Mouse (Mus musculus) MEL (cell line): ENCODE measurements around the gene Krt75. TPM values are rescaled to one million over a fixed set of nuclear protein-coding genes. Genes with fewer than 3 reads are reported as not detected.
A peak's percentile ranks its signal among the peaks of the same experiment; 100 is the strongest.

Source experiments
- DNase-seq: peaks from one replicate; pipeline ENCODE4 v3.0.0; 2011; ENCODE audit warnings: low read depth, low spot score
- H3K27ac ChIP-seq: 2 replicates; pipeline ENCODE4 v1.5.1; 2012; ENCODE audit warnings: low read depth, mild to moderate bottlenecking, control low read depth, low read length, moderate library complexity; ENCODE audit not compliant: control insufficient read depth
- H3K27me3 ChIP-seq, 2 experiments: fragments of 150-350 bp in 1 of 2; sonication (generic) in 1 of 2; 2 replicates each; pipeline ENCODE4 v1.6.1; 2012; ENCODE audit warnings: low read length in 2 of 2, mild to moderate bottlenecking in 2 of 2, improper control_type of control experiment in 1 of 2, moderate library complexity in 1 of 2; ENCODE audit not compliant: insufficient read depth in 2 of 2, control insufficient read depth in 1 of 2
- H3K36me3 ChIP-seq, 2 experiments: 2 replicates each; pipeline ENCODE4 v1.6.1; 2012 to 2014; ENCODE audit warnings: low read length in 2 of 2, improper control_type of control experiment in 1 of 2, inconsistent platforms in 1 of 2, mild to moderate bottlenecking in 1 of 2; ENCODE audit not compliant: insufficient read depth in 2 of 2, control insufficient read depth in 1 of 2
- H3K4me1 ChIP-seq, 2 experiments: fragments of 150-350 bp in 1 of 2; sonication (generic) in 1 of 2; 2 replicates each; pipeline ENCODE4 v1.6.1; 2012; ENCODE audit warnings: low read length in 2 of 2, improper control_type of control experiment in 1 of 2, mild to moderate bottlenecking in 1 of 2; ENCODE audit not compliant: insufficient read depth in 2 of 2, control insufficient read depth in 1 of 2
- H3K4me3 ChIP-seq, 2 experiments: fragments of 150-350 bp in 1 of 2; sonication (generic) in 1 of 2; 2 replicates each; pipeline ENCODE4 v1.5.1; 2012; ENCODE audit warnings: low read depth in 2 of 2, low read length in 2 of 2, mild to moderate bottlenecking in 2 of 2, moderate library complexity in 2 of 2, control low read depth in 1 of 2, improper control_type of control experiment in 1 of 2; ENCODE audit not compliant: control insufficient read depth in 1 of 2, insufficient read depth in 1 of 2
- H3K79me2 ChIP-seq: 2 replicates; pipeline ENCODE4 v1.6.1; 2012; ENCODE audit warnings: mild to moderate bottlenecking, low read length, moderate library complexity; ENCODE audit not compliant: control insufficient read depth, poor library complexity, insufficient read depth
- H3K9ac ChIP-seq: 2 replicates; pipeline ENCODE4 v1.6.1; 2012; ENCODE audit warnings: low read depth, mild to moderate bottlenecking, control low read depth, low read length, moderate library complexity; ENCODE audit not compliant: control insufficient read depth, poor library complexity, severe bottlenecking
- H3K9me3 ChIP-seq: fragments of 150-350 bp; sonication (generic); replicated peaks from 2 replicates; pipeline ENCODE4 v1.6.1; 2012; ENCODE audit warnings: mild to moderate bottlenecking, low read length, improper control_type of control experiment, moderate library complexity; ENCODE audit not compliant: insufficient read depth
- CTCF ChIP-seq, 3 experiments: IDR thresholded peaks in 2 of 3; conservative IDR thresholded peaks in 1 of 3; 2 replicates each; pipeline ENCODE4 v1.5.1; 2011 to 2012; ENCODE audit warnings: low read length in 3 of 3, low read depth in 2 of 3, mild to moderate bottlenecking in 2 of 3, improper control_type of control experiment in 1 of 3, inconsistent platforms in 1 of 3, mixed read lengths in 1 of 3, moderate library complexity in 1 of 3; ENCODE audit not compliant: control insufficient read depth in 1 of 3, insufficient read depth in 1 of 3, poor library complexity in 1 of 3, severe bottlenecking in 1 of 3
- EP300 ChIP-seq, 2 experiments: IDR thresholded peaks; 2 replicates each; pipeline ENCODE4 v1.6.1; 2011; ENCODE audit warnings: improper control_type of control experiment in 2 of 2, low read length in 2 of 2, low read depth in 1 of 2, mild to moderate bottlenecking in 1 of 2
- ETS1 ChIP-seq: IDR thresholded peaks from 2 replicates; pipeline ENCODE4 v1.6.1; 2012; ENCODE audit warnings: low read depth, mild to moderate bottlenecking, inconsistent platforms, low read length, improper control_type of control experiment, moderate library complexity
- GATA1 ChIP-seq: IDR thresholded peaks from 2 replicates; pipeline ENCODE4 v1.6.1; 2011; ENCODE audit warnings: low read depth, low read length, improper control_type of control experiment
- HCFC1 ChIP-seq: IDR thresholded peaks from 2 replicates; pipeline ENCODE4 v1.6.1; 2012; ENCODE audit warnings: low read depth, mild to moderate bottlenecking, inconsistent platforms, low read length, improper control_type of control experiment, moderate library complexity
- JUND ChIP-seq: IDR thresholded peaks from 2 replicates; pipeline ENCODE4 v1.6.1; 2011; ENCODE audit warnings: low read depth, mild to moderate bottlenecking, improper control_type of control experiment, low read length
- MAX ChIP-seq: IDR thresholded peaks from 2 replicates; pipeline ENCODE4 v1.6.1; 2011; ENCODE audit warnings: low read length, improper control_type of control experiment
- MAZ ChIP-seq: IDR thresholded peaks from 2 replicates; pipeline ENCODE4 v1.6.1; 2012; ENCODE audit warnings: low read depth, mild to moderate bottlenecking, inconsistent platforms, low read length, improper control_type of control experiment
- MEF2A ChIP-seq: IDR thresholded peaks from 2 replicates; pipeline ENCODE4 v1.6.1; 2014; ENCODE audit warnings: low read depth, mild to moderate bottlenecking, inconsistent platforms, low read length, improper control_type of control experiment; ENCODE audit not compliant: poor library complexity, insufficient replicate concordance, severe bottlenecking; ENCODE audit errors: extremely low read depth
- MYB ChIP-seq: IDR thresholded peaks from 2 replicates; pipeline ENCODE4 v1.6.1; 2011; ENCODE audit warnings: mild to moderate bottlenecking, low read depth, low read length, improper control_type of control experiment
- MYC ChIP-seq: IDR thresholded peaks from 2 replicates; pipeline ENCODE4 v1.6.1; 2011; ENCODE audit warnings: low read depth, mild to moderate bottlenecking, low read length, improper control_type of control experiment, moderate library complexity
- POLR2A ChIP-seq, 2 experiments: IDR thresholded peaks; 2 replicates each; pipeline ENCODE4 v1.6.1; 2011 to 2012; ENCODE audit warnings: low read length in 2 of 2, mild to moderate bottlenecking in 2 of 2, control low read depth in 1 of 2, improper control_type of control experiment in 1 of 2, low read depth in 1 of 2, moderate library complexity in 1 of 2; ENCODE audit not compliant: control insufficient read depth in 1 of 2, insufficient read depth in 1 of 2, poor library complexity in 1 of 2
- RAD21 ChIP-seq: IDR thresholded peaks from 2 replicates; pipeline ENCODE4 v1.6.1; 2011; ENCODE audit warnings: mild to moderate bottlenecking, low read depth, low read length, improper control_type of control experiment
- RCOR1 ChIP-seq: IDR thresholded peaks from 2 replicates; pipeline ENCODE4 v1.6.1; 2012; ENCODE audit warnings: low read depth, mild to moderate bottlenecking, inconsistent platforms, low read length, improper control_type of control experiment
- TBP ChIP-seq: IDR thresholded peaks from 2 replicates; pipeline ENCODE4 v1.8.0; 2011; ENCODE audit warnings: low read depth, low read length, improper control_type of control experiment
- TCF12 ChIP-seq: IDR thresholded peaks from 2 replicates; pipeline ENCODE4 v1.6.1; 2014; ENCODE audit warnings: low read depth, mild to moderate bottlenecking, inconsistent platforms, low read length, improper control_type of control experiment, moderate library complexity
- USF1 ChIP-seq: IDR thresholded peaks from 2 replicates; pipeline ENCODE4 v1.6.1; 2014; ENCODE audit warnings: low read depth, mild to moderate bottlenecking, inconsistent platforms, low read length, improper control_type of control experiment, moderate library complexity
- USF2 ChIP-seq, 2 experiments: IDR thresholded peaks; 2 replicates each; pipeline ENCODE4 v1.6.1; 2011 to 2012; ENCODE audit warnings: improper control_type of control experiment in 2 of 2, low read length in 2 of 2, borderline replicate concordance in 1 of 2, inconsistent platforms in 1 of 2, low read depth in 1 of 2, mild to moderate bottlenecking in 1 of 2; ENCODE audit not compliant: insufficient read depth in 1 of 2
- ZC3H11A ChIP-seq: IDR thresholded peaks from 2 replicates; pipeline ENCODE4 v1.6.1; 2012; ENCODE audit warnings: low read depth, mild to moderate bottlenecking, inconsistent platforms, low read length, improper control_type of control experiment
- polyA plus RNA-seq, 2 experiments: library from polyadenylated mRNA; stranded (reverse) in 1 of 2; unstranded in 1 of 2; fragments of >175 nt in 1 of 2; fragments of >200 nt in 1 of 2; gene quantifications; 2 replicates each; pipeline versions ENCODE4 v1.2.1 to v1.2.4; 2012; ENCODE audit warnings: low replicate concordance in 2 of 2, low read depth in 1 of 2; ENCODE audit not compliant: insufficient read length in 2 of 2, insufficient read depth in 1 of 2, missing spikeins in 1 of 2
- total RNA-seq: library from RNA; depleted of rRNA; stranded (reverse); fragments of 300-350 nt; gene quantifications from 2 replicates; pipeline ENCODE4 v1.2.3, GENCODE M21; 2012

Krt75 gene
- total and polyA plus RNA-seq, 3 experiments: not detected

DNA sequence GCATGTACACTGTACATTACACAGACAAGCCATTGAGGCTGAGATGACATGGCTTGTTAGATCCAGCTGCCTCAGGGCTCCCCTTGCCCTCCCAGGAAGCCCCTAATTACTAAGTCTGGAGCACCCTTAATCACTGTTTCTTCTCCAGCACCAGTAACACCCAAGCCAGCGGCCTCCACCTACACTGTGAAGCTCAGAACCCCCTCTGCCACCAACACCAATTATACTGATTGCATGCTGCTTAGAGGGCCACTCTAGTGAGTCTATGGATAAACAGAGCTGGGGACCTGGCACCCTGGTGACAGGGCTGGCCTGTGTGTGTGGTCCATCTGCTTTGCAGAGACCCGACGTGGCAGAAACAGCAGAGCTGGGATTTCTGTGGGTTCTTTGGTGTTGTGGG is 29.2 kb downstream of the Krt75 start:
- Histone ChIP-seq H3K4me1 (no peaks in the 10 kb centered on the region), H3K9ac (no peak overlapping the region), H3K79me2 (no peaks in the 10 kb centered on the region), H3K9me3 (no peaks in the 10 kb centered on the region), H3K27me3 (no peaks in the 10 kb centered on the region), H3K27ac (no peak overlapping the region), H3K36me3 (no peaks in the 10 kb centered on the region), H3K4me3 (no peak overlapping the region)
- DNase-seq: no peak
- TF ChIP-seq MAZ: no peak
- no peak for TF ChIP-seq MAX
- TF ChIP-seq USF2 (IDR thresholded peaks at IDR 0.05; ENCODE audit: borderline replicate concordance in 1 of 2, insufficient read depth in 1 of 2, low read depth in 1 of 2, low read length in 2 of 2): no peak
- no peak for TF ChIP-seq MYC
- no peak for TF ChIP-seq JUND
- TF ChIP-seq RCOR1: no peak
- no peak for TF ChIP-seq ETS1
- no peak for TF ChIP-seq MEF2A
- no peak for TF ChIP-seq TBP
- no peak for TF ChIP-seq HCFC1
- TF ChIP-seq CTCF (IDR thresholded peaks at IDR 0.05 in 2 of 3, conservative IDR thresholded peaks at IDR 0.05 in 1 of 3; ENCODE audit: control insufficient read depth in 1 of 3, insufficient read depth in 1 of 3, low read depth in 2 of 3, low read length in 3 of 3, poor library complexity in 1 of 3, severe bottlenecking in 1 of 3): no peak
- TF ChIP-seq USF1: no peak
- no peak for TF ChIP-seq POLR2A (IDR thresholded peaks at IDR 0.05; ENCODE audit: control insufficient read depth in 1 of 2, insufficient read depth in 1 of 2, low read depth in 1 of 2, low read length in 2 of 2, poor library complexity in 1 of 2)
- TF ChIP-seq ZC3H11A: no peak
- no peak for TF ChIP-seq EP300 (IDR thresholded peaks at IDR 0.05; ENCODE audit: low read depth in 1 of 2, low read length in 2 of 2)
- TF ChIP-seq GATA1: no peak
- no peak for TF ChIP-seq TCF12
- TF ChIP-seq MYB: no peak
- TF ChIP-seq RAD21: no peak

DNA sequence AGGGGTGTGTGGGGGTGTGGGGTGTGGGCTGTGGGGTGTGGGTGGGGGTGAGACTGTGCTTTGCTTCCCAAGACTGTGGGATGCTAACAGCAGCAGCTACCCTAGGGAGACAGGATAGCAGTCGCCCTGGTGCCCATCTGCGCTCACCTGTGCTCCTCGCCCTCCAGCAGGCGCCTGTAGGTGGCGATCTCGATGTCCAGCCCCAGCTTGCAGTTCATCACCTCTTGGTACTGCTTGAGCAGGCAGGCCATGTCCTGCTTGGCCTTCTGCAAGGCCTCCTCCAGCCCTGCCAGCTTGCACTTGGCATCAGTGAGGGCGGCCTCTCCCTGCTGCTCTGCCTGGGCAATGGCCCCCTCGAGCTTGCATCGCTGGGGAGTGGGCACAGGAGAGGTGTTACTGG is 31.2 kb downstream of the Krt75 start:
- Histone ChIP-seq H3K4me1 (no peaks in the 10 kb centered on the region), H3K27me3 (no peaks in the 10 kb centered on the region), H3K9me3 (no peaks in the 10 kb centered on the region), H3K79me2 (no peaks in the 10 kb centered on the region), H3K36me3 (no peaks in the 10 kb centered on the region), H3K9ac (no peak overlapping the region), H3K4me3 (no peak overlapping the region), H3K27ac (no peak overlapping the region)
- TF ChIP-seq RCOR1: no peak
- peak in 1 of 3 experiments; percentile 34; a peak in 1 of 6 replicates for TF ChIP-seq CTCF (IDR thresholded peaks at IDR 0.05 in 2 of 3, conservative IDR thresholded peaks at IDR 0.05 in 1 of 3; ENCODE audit: control insufficient read depth in 1 of 3, insufficient read depth in 1 of 3, low read depth in 2 of 3, low read length in 3 of 3, poor library complexity in 1 of 3, severe bottlenecking in 1 of 3)
- DNase-seq: no peak
